Mouse (Mus musculus): ENCODE measurements around the gene Cpt2.

DNA sequence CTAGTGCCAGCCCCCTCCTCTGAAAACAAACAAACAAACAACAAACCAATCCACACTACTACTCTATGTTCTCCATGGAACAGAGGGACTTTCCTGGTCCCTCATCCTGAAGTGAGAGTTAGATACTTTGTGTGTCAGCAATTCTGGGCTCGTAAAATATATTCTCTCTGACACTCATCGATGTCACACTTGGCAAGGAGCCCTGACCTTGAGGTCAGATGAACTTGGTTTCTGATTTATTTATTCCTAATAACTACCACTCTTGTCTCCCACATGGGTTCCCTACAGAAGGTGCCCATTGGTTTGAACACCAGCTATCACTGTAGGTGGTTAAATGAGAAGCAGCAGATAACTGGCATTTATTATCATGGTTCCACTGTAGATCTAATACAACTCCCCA lies 3.1 kb downstream of the Cpt2 start:
- TF ChIP-seq CTCF (IDR thresholded peaks at IDR 0.05; ENCODE audit: low read depth) (no peak), EP300 (optimal IDR thresholded peaks at IDR 0.05) (no peak)
